In genomic region chr5:85614783-85615182, GRCm38 (mm10) we compare ENCODE assay signal across 21 mouse cellular contexts.
A peak's percentile ranks its signal among the peaks of the same experiment; 100 is the strongest.
DNase-seq lines count a peak whose midpoint lies in the region; ATAC-seq and TF ChIP-seq lines count a peak whose summit lies in the region.
"Had no signal": no experiment of that assay in that cellular context is flagged by ENCODE, and none has a peak within 500 bp of the region (broad histone marks: within the 10 kb centered on the region; RNA-seq: fewer than 3 reads in every experiment).

No protein-coding gene starts in this region.

- TF ChIP-seq CTCF in lung, embryonic 14.5 days (IDR thresholded peaks at IDR 0.05; ENCODE audit: low read depth) = no peak

- peak; percentile 69 for ATAC-seq in lung, embryonic 14.5 days (ENCODE audit: insufficient read depth)
- ATAC-seq in lung, embryonic 16.5 days (ENCODE audit: low read depth) = peak; percentile 53
- ATAC-seq: forebrain, embryonic 14.5 days; forebrain, embryonic 16.5 days had no signal

- DNase-seq in lung, embryonic 14.5 days = peak; percentile 35
- no peak for DNase-seq in lung, postnatal 25 days (ENCODE audit: low spot score)
- no peak for DNase-seq in lung, postnatal 14 days
- DNase-seq: adrenal gland, adult 2 months; adrenal gland, postnatal 10 days; adrenal gland, postnatal 25 days; cerebellum, adult 11 months; cerebellum, adult 18-20 months; cerebellum, adult 8-10 months; cerebellum, adult 9-11 months; cerebellum, postnatal 14 days; cerebellum, postnatal 36 days; embryo, embryonic 11 days had no signal

- no peaks in the 10 kb centered on the region for H3K27me3 ChIP-seq in lung, embryonic 14.5 days (ENCODE audit: insufficient read depth, low read length)
- no peaks in the 10 kb centered on the region for H3K27me3 ChIP-seq in lung, embryonic 16.5 days (ENCODE audit: control insufficient read depth, insufficient read depth, low read depth, low read length)
- H3K27me3 ChIP-seq: embryonic facial prominence, embryonic 13.5 days; embryonic facial prominence, embryonic 15.5 days; forebrain, embryonic 12.5 days had no signal

- H3K36me3 ChIP-seq in lung, embryonic 14.5 days (ENCODE audit: insufficient read depth) = no peaks in the 10 kb centered on the region
- H3K36me3 ChIP-seq in lung, embryonic 16.5 days (ENCODE audit: control insufficient read depth, insufficient read depth, low read length) = no peaks in the 10 kb centered on the region
- H3K36me3 ChIP-seq: embryonic facial prominence, embryonic 13.5 days; embryonic facial prominence, embryonic 15.5 days; forebrain, embryonic 10.5 days; forebrain, embryonic 12.5 days had no signal

- no peak overlapping the region for H3K4me3 ChIP-seq in lung, embryonic 14.5 days (ENCODE audit: low read depth, low read length)
- H3K4me3 ChIP-seq in lung, embryonic 16.5 days (ENCODE audit: low read length) = no peak overlapping the region
- H3K4me3 ChIP-seq: embryonic facial prominence, embryonic 13.5 days; embryonic facial prominence, embryonic 15.5 days; erythroblast, embryonic 14.5 days; forebrain, embryonic 10.5 days; forebrain, embryonic 12.5 days had no signal

- no peak overlapping the region for H3K4me2 ChIP-seq in lung, embryonic 14.5 days
- no peak overlapping the region for H3K4me2 ChIP-seq in lung, embryonic 16.5 days (ENCODE audit: low read depth, low read length)
- H3K4me2 ChIP-seq: embryonic facial prominence, embryonic 13.5 days; embryonic facial prominence, embryonic 15.5 days; forebrain, embryonic 12.5 days had no signal

- no peaks in the 10 kb centered on the region for H3K4me1 ChIP-seq in lung, embryonic 14.5 days (ENCODE audit: insufficient read depth)
- H3K4me1 ChIP-seq in lung, embryonic 16.5 days (replicated peaks; ENCODE audit: control insufficient read depth, insufficient read depth, low read length) = no peaks in the 10 kb centered on the region
- H3K4me1 ChIP-seq: embryonic facial prominence, embryonic 13.5 days; embryonic facial prominence, embryonic 15.5 days; forebrain, embryonic 10.5 days; forebrain, embryonic 12.5 days had no signal

- H3K9ac ChIP-seq in lung, embryonic 14.5 days = no peak overlapping the region
- H3K9ac ChIP-seq in lung, embryonic 16.5 days (ENCODE audit: low read length) = no peak overlapping the region
- H3K9ac ChIP-seq: embryonic facial prominence, embryonic 13.5 days; embryonic facial prominence, embryonic 15.5 days; forebrain, embryonic 12.5 days had no signal

- H3K27ac ChIP-seq in lung, embryonic 14.5 days (ENCODE audit: low read depth) = no peak overlapping the region
- H3K27ac ChIP-seq in lung, embryonic 16.5 days (ENCODE audit: low read length) = no peak overlapping the region
- H3K27ac ChIP-seq: embryonic facial prominence, embryonic 13.5 days; embryonic facial prominence, embryonic 15.5 days; forebrain, embryonic 10.5 days; forebrain, embryonic 12.5 days had no signal

- no peaks in the 10 kb centered on the region for H3K9me3 ChIP-seq in lung, embryonic 14.5 days (ENCODE audit: low read depth, low read length)
- H3K9me3 ChIP-seq in lung, embryonic 16.5 days (ENCODE audit: control insufficient read depth, low read length) = no peaks in the 10 kb centered on the region
- H3K9me3 ChIP-seq: embryonic facial prominence, embryonic 13.5 days; embryonic facial prominence, embryonic 15.5 days; forebrain, embryonic 10.5 days; forebrain, embryonic 12.5 days had no signal

- WGBS in lung, embryonic 14.5 days = 64% methylated on average over 3 of the region's 3 CpGs
- WGBS in lung, embryonic 16.5 days = 50% methylated on average over 3 of the region's 3 CpGs
